Mouse (Mus musculus) limb, embryonic 13.5 days (tissue): ENCODE data around the gene Atxn3. TPM values are rescaled to one million over a fixed set of nuclear protein-coding genes. Genes with fewer than 3 reads are reported as not detected.

Source experiments
- polyA plus RNA-seq: library from polyadenylated mRNA; unstranded; fragments of >200 nt; fragmentation: Nextera tagmentation; extraction: Ambion mirVana; gene quantifications from 2 replicates; pipeline ENCODE4 v1.2.1, GENCODE M21; 2015

Gene Atxn3
- polyA plus RNA-seq, 1 experiment from 2014 or later = 9.8 TPM

Other genes with a start within 250 kb of the Atxn3 start
- gene Tc2n, start 239.7 kb downstream of the Atxn3 start, polyA plus RNA-seq = 0.42 and 0.73 TPM in 2 replicates
- 91.3 and 102 TPM in 2 replicates for gene Fbln5, start 139.2 kb downstream of the Atxn3 start, polyA plus RNA-seq
- gene Trip11, start 45.0 kb downstream of the Atxn3 start, polyA plus RNA-seq = 29.7 and 33.4 TPM in 2 replicates
- gene Cpsf2, start 17.7 kb upstream of the Atxn3 start, polyA plus RNA-seq = 30.6 and 31.4 TPM in 2 replicates
- 0.82 and 0.85 TPM in 2 replicates for gene Slc24a4, start 170.5 kb upstream of the Atxn3 start, polyA plus RNA-seq